Mouse (Mus musculus) brain, embryonic 14.5 days (tissue): ENCODE results near the gene Inpp5d. TPM values are rescaled to one million over a fixed set of nuclear protein-coding genes. Genes with fewer than 3 reads are reported as not detected.

Experiments used
- DNase-seq: peaks from one replicate; pipeline ENCODE4 v3.0.0-alpha.2; 2011; ENCODE audit warnings: low read depth
- CTCF ChIP-seq: fragments of 200-500 bp; IDR thresholded peaks from 2 replicates; pipeline ENCODE4 v1.5.1; 2012; ENCODE audit warnings: inconsistent platforms, mild to moderate bottlenecking, moderate library complexity, borderline replicate concordance; ENCODE audit not compliant: insufficient read depth, insufficient read length; ENCODE audit errors: extremely low read depth
- POLR2A ChIP-seq: fragments of 200-500 bp; IDR thresholded peaks from 2 replicates; pipeline ENCODE4 v1.6.1; 2012; ENCODE audit warnings: mild to moderate bottlenecking, inconsistent platforms, borderline replicate concordance; ENCODE audit not compliant: poor library complexity, insufficient read depth, insufficient read length, severe bottlenecking; ENCODE audit errors: extremely low read depth
- polyA plus RNA-seq: library from polyadenylated mRNA; depleted of rRNA; stranded (reverse); fragments of >200 nt; gene quantifications from 2 replicates; pipeline ENCODE4 v1.2.3, GENCODE M21; 2012

The Inpp5d gene
- polyA plus RNA-seq, 1 experiment = 4.6 TPM

GRCm38 (mm10) chr1:87601801-87602200, 18.3 kb upstream of the Inpp5d start:
- DNase-seq = no peak
- no peak for TF ChIP-seq CTCF
- no peak for TF ChIP-seq POLR2A

- no peak for TF ChIP-seq POLR2A
- no peak for DNase-seq
Measured at GRCm38 (mm10) chr1:87603389-87603788, 16.7 kb upstream of the Inpp5d start.

GRCm38 (mm10) chr1:87605296-87605695, 14.8 kb upstream of the Inpp5d start:
- TF ChIP-seq POLR2A (no peak), CTCF (no peak)
- DNase-seq = no peak

- TF ChIP-seq CTCF (no peak), POLR2A (no peak)
- DNase-seq = peak; percentile 78
Measured at GRCm38 (mm10) chr1:87607385-87608091, 12.6 kb upstream of the Inpp5d start.

- peak; percentile 42 for DNase-seq
- peak; percentile 68 for TF ChIP-seq CTCF
- TF ChIP-seq POLR2A = no peak
Measured at GRCm38 (mm10) chr1:87608416-87609046, 11.6 kb upstream of the Inpp5d start.

- DNase-seq = no peak
- TF ChIP-seq CTCF (no peak), POLR2A (no peak)
Measured at GRCm38 (mm10) chr1:87614576-87615295, 5.4 kb upstream of the Inpp5d start.

GRCm38 (mm10) chr1:87620693-87621092, 581 bp downstream of the Inpp5d start:
- TF ChIP-seq POLR2A (no peak), CTCF (no peak)
- no peak for DNase-seq

GRCm38 (mm10) chr1:87621146-87621857, 1.2 kb downstream of the Inpp5d start:
- TF ChIP-seq POLR2A = no peak
- no peak for TF ChIP-seq CTCF
- DNase-seq = no peak

- DNase-seq = no peak
- TF ChIP-seq POLR2A (no peak), CTCF (no peak)
Measured at GRCm38 (mm10) chr1:87621858-87622279, 1.8 kb downstream of the Inpp5d start.

GRCm38 (mm10) chr1:87623977-87624666, 4.0 kb downstream of the Inpp5d start:
- DNase-seq = no peak
- no peak for TF ChIP-seq POLR2A
- TF ChIP-seq CTCF = no peak
